ENCODE assay signal across 19 mouse cellular contexts in genomic region chr8:9418856-9419800, GRCm38 (mm10).
DNase-seq lines count a peak whose midpoint lies in the region; ATAC-seq and TF ChIP-seq lines count a peak whose summit lies in the region.
"Had no signal": no experiment of that assay in that cellular context is flagged by ENCODE, and none has a peak within 500 bp of the region (broad histone marks: within the 10 kb centered on the region; RNA-seq: fewer than 3 reads in every experiment).

No protein-coding gene starts in this region.

- H3K9me3 ChIP-seq in midbrain, embryonic 16.5 days (replicated peaks; ENCODE audit: control insufficient read depth, low read length, poor library complexity, severe bottlenecking): no peaks in the 10 kb centered on the region
- H3K9me3 ChIP-seq: embryonic facial prominence, embryonic 10.5 days; forebrain, embryonic 15.5 days; G1E; hindbrain, embryonic 15.5 days; midbrain, embryonic 13.5 days had no signal

- WGBS in kidney, adult 2 months: 53% methylated on average over 10 of the region's 10 CpGs
- whole genome bisulfite sequencing in midbrain, embryonic 16.5 days: 69% methylated on average over 10 of the region's 10 CpGs

- H3K4me2 ChIP-seq in midbrain, embryonic 16.5 days (ENCODE audit: low read length): no peak overlapping the region
- H3K4me2 ChIP-seq: forebrain, embryonic 15.5 days; hindbrain, embryonic 15.5 days; midbrain, embryonic 13.5 days had no signal

- no peak for TF ChIP-seq CTCF in kidney, adult 2 months (conservative IDR thresholded peaks at IDR 0.05; ENCODE audit: insufficient read depth, insufficient read length, low read depth, low read length)

- H3K4me3 ChIP-seq in kidney, adult 2 months (ENCODE audit: insufficient read depth, low read depth, low read length): no peak overlapping the region
- H3K4me3 ChIP-seq in midbrain, embryonic 16.5 days (ENCODE audit: low read depth, low read length): no peak overlapping the region
- H3K4me3 ChIP-seq: embryonic facial prominence, embryonic 10.5 days; erythroblast, embryonic 14.5 days; forebrain, embryonic 15.5 days; hindbrain, embryonic 15.5 days; midbrain, embryonic 13.5 days had no signal

- no peaks in the 10 kb centered on the region; the same call in 1 of the 2 replicates for H3K27me3 ChIP-seq in kidney, adult 2 months (replicated peaks; ENCODE audit: control insufficient read depth, insufficient read depth, low read length)
- no peaks in the 10 kb centered on the region for H3K27me3 ChIP-seq in midbrain, embryonic 16.5 days (ENCODE audit: control insufficient read depth, insufficient read depth, low read depth, low read length)
- H3K27me3 ChIP-seq: forebrain, embryonic 15.5 days; hindbrain, embryonic 15.5 days; midbrain, embryonic 13.5 days had no signal

- H3K4me1 ChIP-seq in kidney, adult 2 months (ENCODE audit: control insufficient read depth, insufficient read depth, low read length): no peaks in the 10 kb centered on the region
- H3K4me1 ChIP-seq in midbrain, embryonic 16.5 days (ENCODE audit: control insufficient read depth, insufficient read depth, low read length): 0 out of 2 replicates have a peak, but pooled peaks cover 2% of the 10 kb centered on the region
- H3K4me1 ChIP-seq: embryonic facial prominence, embryonic 10.5 days; forebrain, embryonic 15.5 days; hindbrain, embryonic 15.5 days had no signal

- H3K36me3 ChIP-seq in kidney, adult 2 months (ENCODE audit: control insufficient read depth, insufficient read depth, low read length): no peaks in the 10 kb centered on the region
- no peaks in the 10 kb centered on the region for H3K36me3 ChIP-seq in midbrain, embryonic 16.5 days (ENCODE audit: control insufficient read depth, insufficient read depth, low read length)
- H3K36me3 ChIP-seq: embryonic facial prominence, embryonic 10.5 days; forebrain, embryonic 15.5 days; G1E; hindbrain, embryonic 15.5 days; midbrain, embryonic 13.5 days had no signal

- no peak overlapping the region for H3K9ac ChIP-seq in midbrain, embryonic 16.5 days (ENCODE audit: low read depth, low read length)
- H3K9ac ChIP-seq: forebrain, embryonic 15.5 days; hindbrain, embryonic 15.5 days; midbrain, embryonic 13.5 days had no signal

- no peak for TF ChIP-seq POLR2A in kidney, adult 2 months (IDR thresholded peaks at IDR 0.05; ENCODE audit: low read depth, low read length)

- H3K27ac ChIP-seq in kidney, adult 2 months (ENCODE audit: insufficient read depth, low read depth, low read length): no peak overlapping the region
- H3K27ac ChIP-seq in midbrain, embryonic 16.5 days (ENCODE audit: low read length): no peak overlapping the region
- H3K27ac ChIP-seq: embryonic facial prominence, embryonic 10.5 days; forebrain, embryonic 15.5 days; hindbrain, embryonic 15.5 days; macrophage; midbrain, embryonic 13.5 days had no signal

- ATAC-seq in midbrain, embryonic 16.5 days: no peak
- ATAC-seq: forebrain, embryonic 15.5 days; intestine, postnatal 0 days; midbrain, embryonic 13.5 days had no signal

- peak; percentile 18 for DNase-seq in kidney, adult 2 months
- no peak for DNase-seq in kidney, postnatal 4 days
- peak; percentile 23 for DNase-seq in cerebellum, adult 8-10 months
- peak; percentile 43 to 47 for DNase-seq in cerebellum, postnatal 10 days
- DNase-seq in lung, postnatal 25 days (ENCODE audit: low spot score): peak; percentile 3
- DNase-seq in right cerebral cortex, postnatal 10 days (ENCODE audit: low spot score in 2 of 2): no peak
- DNase-seq: adrenal gland, postnatal 25 days; heart, postnatal 10 days; layer of hippocampus, adult 9-11 months; right cerebral cortex, postnatal 25 days had no signal

Comparison
In these comparisons a context has a peak if more than half of its experiments do, and no peak if none do; other contexts are left out.
1. DNase-seq: peak in kidney, adult 2 months (single experiment), cerebellum, adult 8-10 months (single experiment), cerebellum, postnatal 10 days (2 of 2) and lung, postnatal 25 days (single experiment); none in kidney, postnatal 4 days (0 of 2) and right cerebral cortex, postnatal 10 days (0 of 2).